Mouse (Mus musculus) embryonic fibroblast, embryonic 13.5 days (primary cell): ENCODE data around the gene Ccnq. TPM values are rescaled to one million over a fixed set of nuclear protein-coding genes. Genes with fewer than 3 reads are reported as not detected.

Experiments used
- H3K27ac ChIP-seq: 2 replicates; pipeline ENCODE4 v1.5.1; 2012; ENCODE audit warnings: low read length, control low read depth, inconsistent platforms; ENCODE audit not compliant: insufficient read depth
- H3K4me1 ChIP-seq: 2 replicates; pipeline ENCODE4 v1.6.1; 2011; ENCODE audit warnings: low read length; ENCODE audit not compliant: control insufficient read depth, insufficient read depth
- H3K4me3 ChIP-seq: 2 replicates; pipeline ENCODE4 v1.5.1; 2011; ENCODE audit warnings: mild to moderate bottlenecking, control low read depth, low read length; ENCODE audit not compliant: insufficient read depth
- CTCF ChIP-seq: IDR thresholded peaks from 2 replicates; pipeline ENCODE4 v1.5.1; 2011; ENCODE audit warnings: mild to moderate bottlenecking, control low read depth, low read length, moderate library complexity, borderline replicate concordance; ENCODE audit not compliant: insufficient read depth
- POLR2A ChIP-seq: IDR thresholded peaks from 2 replicates; pipeline ENCODE4 v1.6.1; 2011; ENCODE audit warnings: low read depth, mild to moderate bottlenecking, control low read depth, low read length, moderate library complexity
- polyA plus RNA-seq: library from polyadenylated mRNA; stranded (reverse); fragments of >200 nt; gene quantifications from 2 replicates; pipeline ENCODE4 v1.2.4, GENCODE M21; 2011; ENCODE audit warnings: low read depth; ENCODE audit not compliant: missing spikeins, insufficient read length

Gene Ccnq
- polyA plus RNA-seq = 14.7 and 16.2 TPM in 2 replicates

DNA sequence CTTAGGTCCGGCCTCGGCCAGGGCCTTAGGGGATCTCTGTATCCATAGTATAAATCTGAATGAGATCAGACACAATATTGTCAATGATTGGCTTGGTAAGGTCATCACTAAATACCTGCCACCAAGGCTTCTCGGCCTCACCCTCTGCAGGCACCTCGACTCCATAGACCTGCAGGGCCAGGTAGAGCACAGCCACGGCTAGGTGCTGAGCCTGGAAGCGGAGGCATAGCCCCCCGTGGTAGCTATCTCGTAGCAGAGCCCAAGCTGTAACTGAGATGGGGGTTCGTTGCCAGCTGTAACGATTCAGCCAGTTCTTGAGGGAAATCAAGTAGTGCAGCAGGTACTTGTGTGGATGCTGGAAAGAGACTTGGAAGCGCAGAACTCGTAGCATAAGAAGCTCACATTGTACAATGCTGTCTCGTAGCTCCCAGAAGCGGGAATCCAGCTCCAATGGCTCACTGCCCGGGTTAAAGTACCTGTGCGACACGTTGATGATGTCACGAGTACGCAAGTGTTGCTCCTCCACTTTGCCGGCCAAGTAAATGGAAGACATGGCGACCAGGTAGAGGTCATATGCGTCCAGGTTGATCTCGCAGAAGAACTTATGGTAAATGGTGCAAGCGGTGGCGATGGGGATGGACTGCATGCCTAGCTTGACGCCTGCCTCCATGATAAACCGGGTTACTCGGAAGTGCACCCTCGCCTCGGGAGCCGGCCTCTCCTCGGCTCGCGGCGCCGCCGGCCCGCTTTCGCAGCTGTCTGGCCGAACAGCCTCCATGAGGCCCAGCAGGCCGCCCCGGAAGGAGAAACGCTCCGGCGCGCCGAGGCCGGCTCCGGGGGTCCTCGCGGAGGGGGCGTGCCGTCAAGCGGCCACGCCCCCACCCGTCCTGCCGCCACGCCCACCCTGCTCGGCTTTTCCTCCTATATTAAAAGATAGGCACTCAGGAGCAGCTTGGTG, at the start of gene Ccnq:
TSS of gene Ccnq (minus strand) at position 845 of the 958 bp plus-strand sequence.
- Histone ChIP-seq H3K4me3 (peak within 1 kb of the TSS; percentile 80), H3K27ac (no peak within 1 kb of the TSS), H3K4me1 (no peaks in the 10 kb centered on the region)
- TF ChIP-seq POLR2A (peak; percentile 77), CTCF (no peak)

DNA sequence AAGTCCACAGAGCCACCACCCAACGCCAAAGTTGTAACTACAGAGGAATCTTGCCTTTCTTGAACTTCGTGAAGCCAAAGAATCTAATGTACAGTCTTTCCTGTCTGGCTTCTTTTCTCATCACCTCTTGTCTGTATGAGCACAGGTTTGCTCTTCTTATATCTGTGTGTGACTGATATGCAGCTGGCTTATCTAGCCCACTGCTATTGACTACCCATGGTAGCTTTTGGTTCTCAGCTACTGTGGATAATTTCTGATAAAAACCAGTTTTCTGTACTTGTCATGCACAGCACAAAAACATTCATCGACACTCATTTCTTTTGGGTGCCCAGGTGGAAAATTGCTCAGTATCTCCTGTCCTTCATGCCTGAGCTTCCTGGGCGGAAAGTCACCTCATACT, 49.6 kb upstream of the Ccnq start:
- no peak overlapping the region for H3K4me3 ChIP-seq
- H3K27ac ChIP-seq = no peak overlapping the region
- no peaks in the 10 kb centered on the region for H3K4me1 ChIP-seq
- TF ChIP-seq CTCF = no peak
- TF ChIP-seq POLR2A = no peak

DNA sequence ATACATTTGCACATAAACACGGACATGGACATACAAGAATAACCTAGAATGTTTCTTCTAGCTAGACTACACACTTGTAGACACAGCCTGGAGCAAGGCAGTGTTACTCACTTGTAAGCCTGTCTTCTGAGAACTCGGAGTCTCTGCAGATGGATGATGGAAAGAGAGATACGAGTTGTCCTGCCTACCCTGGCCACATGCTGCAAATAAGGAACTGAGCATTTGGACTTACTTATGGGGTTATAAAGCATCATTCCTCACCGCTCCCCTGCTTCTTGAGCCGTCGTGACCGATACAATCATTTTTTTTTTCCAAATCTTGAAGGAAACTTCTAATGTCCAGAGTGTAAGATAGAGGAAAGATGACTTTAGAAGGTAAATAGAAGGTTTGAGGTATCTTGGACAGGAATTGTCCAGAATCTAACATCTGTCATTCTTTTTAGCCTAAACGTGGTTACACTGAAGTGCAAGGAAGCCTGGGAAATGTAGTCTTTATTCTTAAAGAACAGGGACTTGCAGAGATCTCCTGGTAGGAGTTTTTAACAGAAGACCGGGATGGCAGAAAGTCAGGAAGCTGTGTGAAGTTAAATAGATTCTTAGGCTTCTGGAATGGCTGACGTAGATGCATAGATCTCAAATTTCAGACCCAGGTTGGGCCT, 44.7 kb upstream of the Ccnq start:
- TF ChIP-seq POLR2A = no peak
- no peak for TF ChIP-seq CTCF
- Histone ChIP-seq H3K4me1 (no peaks in the 10 kb centered on the region), H3K27ac (no peak overlapping the region), H3K4me3 (no peak overlapping the region)

GRCm38 (mm10) chr11:78793116-78793515, 41.6 kb upstream of the Ccnq start:
- no peak overlapping the region for H3K27ac ChIP-seq
- H3K4me3 ChIP-seq = no peak overlapping the region
- no peaks in the 10 kb centered on the region for H3K4me1 ChIP-seq
- TF ChIP-seq CTCF = no peak

DNA sequence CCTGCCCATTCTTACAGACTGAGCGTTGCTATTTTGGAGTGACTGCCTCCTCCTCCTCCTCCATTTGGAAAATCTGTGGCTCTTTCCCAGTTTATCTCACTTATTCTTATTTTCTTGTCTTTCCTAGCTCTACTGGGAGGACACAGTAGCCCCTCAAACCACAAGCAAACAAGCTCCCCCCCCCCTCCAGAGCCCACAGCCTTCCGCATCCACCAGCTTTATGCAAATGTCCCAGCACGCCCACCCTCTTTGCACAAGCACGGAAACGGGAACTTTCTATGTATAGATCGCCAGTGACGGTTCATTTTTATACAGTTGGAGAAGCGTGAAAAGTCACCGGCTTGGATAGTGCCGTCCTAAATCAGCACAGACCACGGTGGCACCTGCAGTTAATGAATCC, 40.9 kb upstream of the Ccnq start:
- H3K27ac ChIP-seq = no peak overlapping the region
- no peaks in the 10 kb centered on the region for H3K4me1 ChIP-seq
- H3K4me3 ChIP-seq = no peak overlapping the region
- TF ChIP-seq POLR2A (no peak), CTCF (no peak)

DNA sequence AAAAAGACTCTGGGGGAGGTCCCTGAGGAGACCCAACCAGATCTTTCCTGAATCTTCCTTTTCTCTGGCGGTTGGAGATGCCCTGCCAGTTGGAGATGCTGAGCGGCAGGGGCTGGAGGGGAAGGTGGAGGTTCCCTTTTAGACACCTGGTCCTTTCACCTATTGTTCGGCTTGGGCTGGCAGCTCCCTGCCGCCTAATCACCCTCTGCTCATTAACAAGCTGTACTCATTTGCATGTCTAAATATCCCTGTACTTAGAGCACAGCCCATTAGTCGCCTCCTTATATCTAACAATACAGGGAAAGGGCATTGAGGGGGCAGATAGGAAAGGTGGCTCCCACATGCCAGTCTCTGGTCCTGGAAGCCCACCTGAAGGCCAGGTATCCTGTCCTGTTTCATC, 40.5 kb upstream of the Ccnq start:
- H3K4me3 ChIP-seq = no peak overlapping the region
- H3K4me1 ChIP-seq = no peaks in the 10 kb centered on the region
- TF ChIP-seq CTCF (no peak), POLR2A (no peak)
- no peak overlapping the region for H3K27ac ChIP-seq

GRCm38 (mm10) chr11:78791582-78791981, 40.1 kb upstream of the Ccnq start:
- no peaks in the 10 kb centered on the region for H3K4me1 ChIP-seq
- H3K27ac ChIP-seq = no peak overlapping the region
- no peak for TF ChIP-seq CTCF
- H3K4me3 ChIP-seq = no peak overlapping the region

DNA sequence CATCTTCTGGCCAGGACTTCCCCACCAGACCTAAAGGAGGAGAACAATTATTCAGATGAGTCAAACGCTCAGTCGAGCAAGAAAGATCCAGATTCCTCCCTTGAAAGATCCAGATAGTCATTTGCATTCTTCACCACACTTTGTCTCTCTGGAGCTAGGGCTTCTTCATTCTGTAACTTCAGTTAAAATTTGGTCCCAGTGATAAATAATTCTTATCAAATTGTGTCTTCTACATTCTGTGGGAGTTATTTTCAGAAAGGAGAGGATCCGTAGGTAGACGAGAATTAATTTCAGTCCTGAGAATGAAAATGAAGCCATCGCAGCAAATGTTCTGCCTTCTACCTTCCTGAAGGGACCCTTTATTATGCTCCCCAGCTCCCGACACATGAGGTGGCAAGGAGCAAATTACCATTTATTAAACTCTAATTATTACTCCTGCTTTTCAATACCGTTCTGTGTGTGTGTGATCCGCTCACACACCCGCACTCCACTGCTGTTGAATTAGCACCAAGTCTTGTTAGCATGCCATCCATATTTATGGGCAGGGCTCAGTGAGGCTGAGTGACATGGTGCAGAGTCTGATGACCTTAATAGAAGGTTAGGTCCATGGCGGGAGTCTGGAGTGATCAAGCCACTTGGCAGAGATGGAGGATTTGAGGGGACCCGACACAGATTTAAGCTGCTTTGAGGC, 38.0 kb upstream of the Ccnq start:
- Histone ChIP-seq H3K27ac (no peak overlapping the region), H3K4me1 (no peaks in the 10 kb centered on the region), H3K4me3 (no peak overlapping the region)
- TF ChIP-seq POLR2A = no peak
- no peak for TF ChIP-seq CTCF

GRCm38 (mm10) chr11:78786013-78786431, 34.5 kb upstream of the Ccnq start:
- Histone ChIP-seq H3K27ac (no peak overlapping the region), H3K4me1 (no peaks in the 10 kb centered on the region), H3K4me3 (no peak overlapping the region)
- no peak for TF ChIP-seq POLR2A
- no peak for TF ChIP-seq CTCF
